In genomic region chr6:42197710-42198109, GRCm38 (mm10) we compare ENCODE assay signal across 10 mouse cellular contexts. TPM values are rescaled to one million over a fixed set of nuclear protein-coding genes. Genes with fewer than 3 reads are reported as not detected.
A peak's percentile ranks its signal among the peaks of the same experiment; 100 is the strongest.
DNase-seq lines count a peak whose midpoint lies in the region; ATAC-seq and TF ChIP-seq lines count a peak whose summit lies in the region.
"Had no signal": no experiment of that assay in that cellular context is flagged by ENCODE, and none has a peak within 500 bp of the region (broad histone marks: within the 10 kb centered on the region; RNA-seq: fewer than 3 reads in every experiment).

No protein-coding gene starts in this region.

- H3K27me3 ChIP-seq in intestine, postnatal 0 days (replicated peaks; ENCODE audit: control insufficient read depth, insufficient read depth, low read length), result no peaks in the 10 kb centered on the region
- no peaks in the 10 kb centered on the region for H3K27me3 ChIP-seq in intestine, embryonic 15.5 days (replicated peaks)
- H3K27me3 ChIP-seq in midbrain, postnatal 0 days (ENCODE audit: insufficient read depth, low read length), result no peaks in the 10 kb centered on the region
- no peaks in the 10 kb centered on the region for H3K27me3 ChIP-seq in midbrain, embryonic 13.5 days

- 19% methylated on average over 3 of the region's 3 CpGs for WGBS in intestine, postnatal 0 days
- 28% methylated on average over 3 of the region's 3 CpGs for WGBS in intestine, embryonic 15.5 days
- 45% methylated on average over 3 of the region's 3 CpGs for WGBS in midbrain, postnatal 0 days
- 49% methylated on average over 3 of the region's 3 CpGs for WGBS in midbrain, embryonic 13.5 days

- no peaks in the 10 kb centered on the region for H3K9me3 ChIP-seq in intestine, postnatal 0 days (ENCODE audit: control insufficient read depth)
- no peaks in the 10 kb centered on the region for H3K9me3 ChIP-seq in intestine, embryonic 15.5 days
- H3K9me3 ChIP-seq in midbrain, postnatal 0 days (ENCODE audit: low read length), result no peaks in the 10 kb centered on the region
- no peaks in the 10 kb centered on the region for H3K9me3 ChIP-seq in midbrain, embryonic 13.5 days

- no peaks in the 10 kb centered on the region for H3K4me1 ChIP-seq in intestine, postnatal 0 days (replicated peaks; ENCODE audit: control insufficient read depth, insufficient read depth, low read length)
- no peaks in the 10 kb centered on the region for H3K4me1 ChIP-seq in intestine, embryonic 15.5 days (replicated peaks)
- no peaks in the 10 kb centered on the region for H3K4me1 ChIP-seq in midbrain, postnatal 0 days (ENCODE audit: insufficient read depth, low read length)
- no peaks in the 10 kb centered on the region for H3K4me1 ChIP-seq in midbrain, embryonic 13.5 days (replicated peaks)

- no peaks in the 10 kb centered on the region for H3K36me3 ChIP-seq in intestine, postnatal 0 days (ENCODE audit: control insufficient read depth, insufficient read depth)
- H3K36me3 ChIP-seq in intestine, embryonic 15.5 days, result no peaks in the 10 kb centered on the region
- no peaks in the 10 kb centered on the region for H3K36me3 ChIP-seq in midbrain, postnatal 0 days (ENCODE audit: insufficient read depth, low read length)
- no peaks in the 10 kb centered on the region for H3K36me3 ChIP-seq in midbrain, embryonic 13.5 days

- intact Hi-C loops in left cerebral cortex, postnatal 14 days (cut with DNase I), result loop anchor here (2.0 to 5.0 kb wide), 2 partner anchors 437 to 590 kb away; partner anchors contain the start of gene Ephb6
- intact Hi-C loops in gastrocnemius, postnatal 14 days (cut with DNase I; ENCODE audit: low total_unique reads), result no loop called here

- ATAC-seq in intestine, postnatal 0 days, result no peak
- no peak for ATAC-seq in intestine, embryonic 15.5 days
- no peak for ATAC-seq in midbrain, postnatal 0 days (ENCODE audit: low FRiP score)
- ATAC-seq in midbrain, embryonic 13.5 days, result no peak

- no peak overlapping the region for H3K27ac ChIP-seq in intestine, postnatal 0 days (ENCODE audit: low read depth, low read length)
- no peak overlapping the region for H3K27ac ChIP-seq in intestine, embryonic 15.5 days
- H3K27ac ChIP-seq in midbrain, postnatal 0 days (ENCODE audit: low read depth, low read length), result no peak overlapping the region
- H3K27ac ChIP-seq in midbrain, embryonic 13.5 days, result no peak overlapping the region

- no peak overlapping the region for H3K4me2 ChIP-seq in intestine, postnatal 0 days (replicated peaks; ENCODE audit: low read depth)
- no peak overlapping the region for H3K4me2 ChIP-seq in intestine, embryonic 15.5 days (replicated peaks)
- no peak overlapping the region for H3K4me2 ChIP-seq in midbrain, postnatal 0 days (ENCODE audit: low read depth, low read length, poor library complexity, severe bottlenecking)
- H3K4me2 ChIP-seq in midbrain, embryonic 13.5 days (replicated peaks), result no peak overlapping the region

- no peak overlapping the region for H3K4me3 ChIP-seq in intestine, postnatal 0 days (ENCODE audit: low read depth, low read length)
- H3K4me3 ChIP-seq in intestine, embryonic 15.5 days (replicated peaks), result no peak overlapping the region
- no peak overlapping the region for H3K4me3 ChIP-seq in midbrain, postnatal 0 days (ENCODE audit: low read depth, low read length)
- no peak overlapping the region for H3K4me3 ChIP-seq in midbrain, embryonic 13.5 days (replicated peaks)

- DNase-seq in midbrain, postnatal 0 days (ENCODE audit: low spot score), result peak; percentile 73
- DNase-seq in ZHBTc4 (ENCODE audit: low read depth, low spot score), result peak; percentile 9
- DNase-seq in left cerebral cortex, postnatal 14 days (ENCODE audit: low spot score in 2 of 2), result peak; percentile 62 to 87
- no peak for DNase-seq in gastrocnemius, postnatal 14 days
- no peak for DNase-seq in ovary, adult 18-20 months (ENCODE audit: low spot score)
- DNase-seq: heart, postnatal 36 days had no signal

- TF ChIP-seq CTCF in intestine, postnatal 0 days (IDR thresholded peaks at IDR 0.05; ENCODE audit: low read depth), result peak; percentile 55
- TF ChIP-seq CTCF in midbrain, postnatal 0 days (IDR thresholded peaks at IDR 0.05), result peak; percentile 77

- H3K9ac ChIP-seq in intestine, postnatal 0 days (ENCODE audit: low read depth, low read length), result no peak overlapping the region
- H3K9ac ChIP-seq in intestine, embryonic 15.5 days, result no peak overlapping the region
- no peak overlapping the region for H3K9ac ChIP-seq in midbrain, postnatal 0 days (replicated peaks; ENCODE audit: low read length, poor library complexity, severe bottlenecking)
- H3K9ac ChIP-seq in midbrain, embryonic 13.5 days (replicated peaks), result no peak overlapping the region

RNA-seq across cellular contexts. Expression of gene Tas2r144, which starts 17.4 kb away (rescaled TPM):
- not detected in 2 replicates for polyA plus RNA-seq in intestine, postnatal 0 days (2015; fragmentation: Nextera tagmentation; extraction: Ambion mirVana)
- not detected in 2 replicates for polyA plus RNA-seq in intestine, embryonic 15.5 days (2015; fragmentation: Nextera tagmentation; extraction: Ambion mirVana)
- not detected in 2 replicates for total RNA-seq in midbrain, postnatal 0 days (2014; rRNA removed)
- polyA plus RNA-seq in midbrain, postnatal 0 days (2015; fragmentation: Nextera tagmentation; extraction: Ambion mirVana), result not detected in 2 replicates
- not detected in 2 replicates for polyA plus RNA-seq in midbrain, embryonic 13.5 days (2015; fragmentation: Nextera tagmentation; extraction: Ambion mirVana)
- not detected for total RNA-seq in left cerebral cortex, postnatal 14 days (2021)
- total RNA-seq in gastrocnemius, postnatal 14 days (2021), result not detected
- total RNA-seq: heart, postnatal 36 days had no signal
- polyA plus RNA-seq: liver, embryonic 16.5 days had no signal

RNA-seq across cellular contexts. Expression of gene Gstk1, which starts 48.0 kb away (rescaled TPM):
- polyA plus RNA-seq in intestine, postnatal 0 days (2015; fragmentation: Nextera tagmentation; extraction: Ambion mirVana), result 20.5 and 22.6 TPM in 2 replicates
- 24.0 and 26.5 TPM in 2 replicates for polyA plus RNA-seq in intestine, embryonic 15.5 days (2015; fragmentation: Nextera tagmentation; extraction: Ambion mirVana)
- total RNA-seq in midbrain, postnatal 0 days (2014; rRNA removed), result 5.4 and 9.0 TPM in 2 replicates
- polyA plus RNA-seq in midbrain, postnatal 0 days (2015; fragmentation: Nextera tagmentation; extraction: Ambion mirVana), result 10.4 and 12.3 TPM in 2 replicates
- 9.1 and 10.8 TPM in 2 replicates for polyA plus RNA-seq in midbrain, embryonic 13.5 days (2015; fragmentation: Nextera tagmentation; extraction: Ambion mirVana)
- 1 to 10 TPM; 7.1 to 7.6 TPM for total RNA-seq in left cerebral cortex, postnatal 14 days (2021)
- 10 to 100 TPM; 18.0 to 18.3 TPM for total RNA-seq in gastrocnemius, postnatal 14 days (2021)

RNA-seq across cellular contexts. Expression of gene Tas2r139, which starts 57.0 kb away (rescaled TPM):
- polyA plus RNA-seq in intestine, postnatal 0 days (2015; fragmentation: Nextera tagmentation; extraction: Ambion mirVana), result not detected in 2 replicates
- not detected in 2 replicates for polyA plus RNA-seq in intestine, embryonic 15.5 days (2015; fragmentation: Nextera tagmentation; extraction: Ambion mirVana)
- not detected in 2 replicates for total RNA-seq in midbrain, postnatal 0 days (2014; rRNA removed)
- polyA plus RNA-seq in midbrain, postnatal 0 days (2015; fragmentation: Nextera tagmentation; extraction: Ambion mirVana), result not detected in 2 replicates
- not detected in 2 replicates for polyA plus RNA-seq in midbrain, embryonic 13.5 days (2015; fragmentation: Nextera tagmentation; extraction: Ambion mirVana)
- not detected for total RNA-seq in left cerebral cortex, postnatal 14 days (2021)
- not detected for total RNA-seq in gastrocnemius, postnatal 14 days (2021)
- total RNA-seq: heart, postnatal 36 days had no signal
- polyA plus RNA-seq: liver, embryonic 16.5 days had no signal

Comparison
In these comparisons a context has a peak if more than half of its experiments do, and no peak if none do; other contexts are left out.
1. DNase-seq: peak in midbrain, postnatal 0 days (single experiment), ZHBTc4 (single experiment) and left cerebral cortex, postnatal 14 days (2 of 2); none in gastrocnemius, postnatal 14 days (single experiment) and ovary, adult 18-20 months (single experiment).